Mouse (Mus musculus) limb, embryonic 10.5 days (tissue): ENCODE results near the gene Col26a1. TPM values are rescaled to one million over a fixed set of nuclear protein-coding genes. Genes with fewer than 3 reads are reported as not detected.
"Not testable (repeated sequence)": the region's sequence is repeated elsewhere in the genome, so short reads cannot be mapped to it uniquely, and the experiment has no call there.

ENCODE experiments used
- DNase-seq: peaks from one replicate; pipeline ENCODE4 v3.0.0-alpha.2; 2017; ENCODE audit warnings: low spot score
- H3K27ac ChIP-seq: fragments of 300-500 bp; sonication (generic); 2 replicates; pipeline ENCODE4 v1.5.1; 2016; ENCODE audit warnings: mild to moderate bottlenecking
- H3K27me3 ChIP-seq: fragments of 300-500 bp; sonication (generic); 2 replicates; pipeline ENCODE4 v1.6.1; 2016; ENCODE audit warnings: low read depth, mild to moderate bottlenecking; ENCODE audit not compliant: poor library complexity, severe bottlenecking
- H3K36me3 ChIP-seq: fragments of 300-500 bp; sonication (generic); 2 replicates; pipeline ENCODE4 v1.6.1; 2016; ENCODE audit warnings: mild to moderate bottlenecking, moderate library complexity
- H3K4me1 ChIP-seq: fragments of 300-500 bp; sonication (generic); 2 replicates; pipeline ENCODE4 v1.6.1; 2016
- H3K4me3 ChIP-seq: fragments of 300-500 bp; sonication (generic); 2 replicates; pipeline ENCODE4 v1.5.1; 2016; ENCODE audit warnings: mild to moderate bottlenecking, moderate library complexity
- H3K9me3 ChIP-seq: fragments of 300-500 bp; sonication (generic); replicated peaks from 2 replicates; pipeline ENCODE4 v1.6.1; 2016; ENCODE audit warnings: mild to moderate bottlenecking
- WGBS: fragments of 180-500 bp; shearing (Covaris S2); methylation state at CpG from one replicate; pipeline ENCODE4 v1.1.7; 2016; 5-methylcytosine and 5-hydroxymethylcytosine counted together
- polyA plus RNA-seq: library from polyadenylated mRNA; unstranded; fragments of >200 nt; fragmentation: Nextera tagmentation; extraction: Ambion mirVana; gene quantifications from 2 replicates; pipeline ENCODE4 v1.2.1, GENCODE M21; 2016

Gene Col26a1
- polyA plus RNA-seq, 1 experiment from 2014 or later, result 128 TPM

- Histone ChIP-seq H3K9me3 (peaks cover 20% of the 10 kb centered on the region), H3K36me3 (peaks cover 94% of the 10 kb centered on the region)
- not testable (repeated sequence) for H3K4me1 ChIP-seq, DNase-seq, H3K27me3 ChIP-seq, H3K4me3 ChIP-seq, H3K27ac ChIP-seq
- 82% methylated on average over 7 of the region's 7 CpGs for WGBS
These were observed 129.8 kb downstream of the Col26a1 start for GRCm38 (mm10) chr5:136753176-136753575.

GRCm38 (mm10) chr5:136752104-136752503 lies 130.9 kb downstream of the Col26a1 start:
- Histone ChIP-seq H3K27me3 (no peaks in the 10 kb centered on the region), H3K27ac (no peak overlapping the region), H3K9me3 (peaks cover 26% of the 10 kb centered on the region), H3K4me3 (no peak overlapping the region), H3K4me1 (no peaks in the 10 kb centered on the region), H3K36me3 (peaks cover 95% of the 10 kb centered on the region)
- DNase-seq, result no peak
- WGBS, result 98% methylated on average over 19 of the region's 19 CpGs

GRCm38 (mm10) chr5:136746596-136746995 lies 136.4 kb downstream of the Col26a1 start:
- 71% methylated on average over 9 of the region's 9 CpGs for WGBS
- no peak for DNase-seq
- Histone ChIP-seq H3K36me3 (peaks cover 100% of the 10 kb centered on the region), H3K4me1 (no peaks in the 10 kb centered on the region), H3K9me3 (peaks cover 26% of the 10 kb centered on the region), H3K4me3 (no peak overlapping the region), H3K27me3 (no peaks in the 10 kb centered on the region), H3K27ac (no peak overlapping the region)

GRCm38 (mm10) chr5:136738918-136739317 lies 144.1 kb downstream of the Col26a1 start:
- Histone ChIP-seq H3K4me3 (no peak overlapping the region), H3K9me3 (no peaks in the 10 kb centered on the region), H3K36me3 (peaks cover 35% of the 10 kb centered on the region), H3K27me3 (no peaks in the 10 kb centered on the region), H3K27ac (0 out of 2 replicates have a peak overlapping the region, but pooled peaks have one; percentile 46), H3K4me1 (peaks cover 6% of the 10 kb centered on the region; the same call in 1 of the 2 replicates)
- WGBS, result 66% methylated on average over 6 of the region's 6 CpGs
- no peak for DNase-seq

GRCm38 (mm10) chr5:136726271-136726670 lies 156.7 kb downstream of the Col26a1 start:
- DNase-seq, H3K27ac ChIP-seq, H3K36me3 ChIP-seq, H3K4me3 ChIP-seq, H3K9me3 ChIP-seq, H3K4me1 ChIP-seq, H3K27me3 ChIP-seq: not testable (repeated sequence)
- WGBS, result 86% methylated on average over 5 of the region's 5 CpGs

GRCm38 (mm10) chr5:136721596-136721995 lies 161.4 kb downstream of the Col26a1 start:
- H3K27ac ChIP-seq, result no peak overlapping the region
- H3K4me3 ChIP-seq, result no peak overlapping the region
- no peaks in the 10 kb centered on the region for H3K27me3 ChIP-seq
- H3K9me3 ChIP-seq, result no peaks in the 10 kb centered on the region
- WGBS, result 80% methylated on average over 5 of the region's 5 CpGs
- H3K4me1 ChIP-seq, result peaks cover 8% of the 10 kb centered on the region
- DNase-seq, result no peak
- H3K36me3 ChIP-seq, result no peaks in the 10 kb centered on the region

GRCm38 (mm10) chr5:136718656-136719055 lies 164.4 kb downstream of the Col26a1 start:
- Histone ChIP-seq H3K4me3 (no peak overlapping the region), H3K9me3 (no peaks in the 10 kb centered on the region), H3K27me3 (peaks cover 23% of the 10 kb centered on the region), H3K36me3 (no peaks in the 10 kb centered on the region), H3K27ac (no peak overlapping the region), H3K4me1 (peaks cover 21% of the 10 kb centered on the region)
- WGBS, result 85% methylated on average over 8 of the region's 8 CpGs
- DNase-seq, result no peak

GRCm38 (mm10) chr5:136717573-136717854 lies 165.5 kb downstream of the Col26a1 start:
- H3K4me1 ChIP-seq, result peaks cover 21% of the 10 kb centered on the region
- WGBS, result 72% methylated on average over 2 of the region's 2 CpGs
- no peaks in the 10 kb centered on the region for H3K36me3 ChIP-seq
- no peak overlapping the region for H3K27ac ChIP-seq
- DNase-seq, result no peak
- H3K9me3 ChIP-seq, result no peaks in the 10 kb centered on the region
- H3K27me3 ChIP-seq, result peaks cover 28% of the 10 kb centered on the region
- H3K4me3 ChIP-seq, result no peak overlapping the region

- H3K9me3 ChIP-seq, result no peaks in the 10 kb centered on the region
- H3K36me3 ChIP-seq, result no peaks in the 10 kb centered on the region
- 56% methylated on average over 10 of the region's 10 CpGs for WGBS
- peaks cover 21% of the 10 kb centered on the region for H3K4me1 ChIP-seq
- no peak overlapping the region for H3K27ac ChIP-seq
- DNase-seq, result no peak
- H3K27me3 ChIP-seq, result peaks cover 28% of the 10 kb centered on the region
- no peak overlapping the region for H3K4me3 ChIP-seq
These were observed 166.1 kb downstream of the Col26a1 start for GRCm38 (mm10) chr5:136716696-136717572.

- Histone ChIP-seq H3K27ac (peak overlapping the region; percentile 56), H3K9me3 (no peaks in the 10 kb centered on the region), H3K36me3 (no peaks in the 10 kb centered on the region), H3K4me3 (peak overlapping the region; percentile 36), H3K27me3 (peaks cover 28% of the 10 kb centered on the region), H3K4me1 (peaks cover 21% of the 10 kb centered on the region)
- peak; percentile 85 for DNase-seq
- 19% methylated on average over 11 of the region's 11 CpGs for WGBS
These were observed 168.1 kb downstream of the Col26a1 start for GRCm38 (mm10) chr5:136714879-136715278.

- Histone ChIP-seq H3K36me3 (no peaks in the 10 kb centered on the region), H3K27ac (peak overlapping the region; percentile 56), H3K9me3 (no peaks in the 10 kb centered on the region), H3K27me3 (peaks cover 28% of the 10 kb centered on the region), H3K4me1 (peaks cover 21% of the 10 kb centered on the region), H3K4me3 (peak overlapping the region; percentile 36)
- DNase-seq, result peak; percentile 49
- WGBS, result 27% methylated on average over 32 of the region's 32 CpGs
These were observed 168.7 kb downstream of the Col26a1 start for GRCm38 (mm10) chr5:136714232-136714875.

GRCm38 (mm10) chr5:136710742-136711141 lies 172.3 kb downstream of the Col26a1 start:
- Histone ChIP-seq H3K36me3 (no peaks in the 10 kb centered on the region), H3K27ac (no peak overlapping the region), H3K27me3 (peaks cover 40% of the 10 kb centered on the region), H3K9me3 (no peaks in the 10 kb centered on the region), H3K4me3 (no peak overlapping the region), H3K4me1 (peaks cover 17% of the 10 kb centered on the region)
- no peak for DNase-seq
- 76% methylated on average over 4 of the region's 4 CpGs for WGBS

GRCm38 (mm10) chr5:136708116-136708515 lies 174.9 kb downstream of the Col26a1 start:
- no peak overlapping the region for H3K4me3 ChIP-seq
- no peak overlapping the region for H3K27ac ChIP-seq
- peaks cover 15% of the 10 kb centered on the region; the same call in 1 of the 2 replicates for H3K27me3 ChIP-seq
- DNase-seq, result no peak
- no peaks in the 10 kb centered on the region for H3K36me3 ChIP-seq
- peaks cover 9% of the 10 kb centered on the region; the same call in 1 of the 2 replicates for H3K4me1 ChIP-seq
- no peaks in the 10 kb centered on the region for H3K9me3 ChIP-seq
- WGBS, result 83% methylated on average over 12 of the region's 12 CpGs
